Mouse (Mus musculus) right cerebral cortex, postnatal 10 days (tissue): ENCODE results near the gene N4bp2l2.
"Not testable (repeated sequence)": the region's sequence is repeated elsewhere in the genome, so short reads cannot be mapped to it uniquely, and the experiment has no call there.

Experiments used
- DNase-seq, 2 experiments: peaks; one replicate each; pipeline ENCODE4 v3.0.0; 2021; ENCODE audit warnings: low spot score in 2 of 2

Gene N4bp2l2

DNA sequence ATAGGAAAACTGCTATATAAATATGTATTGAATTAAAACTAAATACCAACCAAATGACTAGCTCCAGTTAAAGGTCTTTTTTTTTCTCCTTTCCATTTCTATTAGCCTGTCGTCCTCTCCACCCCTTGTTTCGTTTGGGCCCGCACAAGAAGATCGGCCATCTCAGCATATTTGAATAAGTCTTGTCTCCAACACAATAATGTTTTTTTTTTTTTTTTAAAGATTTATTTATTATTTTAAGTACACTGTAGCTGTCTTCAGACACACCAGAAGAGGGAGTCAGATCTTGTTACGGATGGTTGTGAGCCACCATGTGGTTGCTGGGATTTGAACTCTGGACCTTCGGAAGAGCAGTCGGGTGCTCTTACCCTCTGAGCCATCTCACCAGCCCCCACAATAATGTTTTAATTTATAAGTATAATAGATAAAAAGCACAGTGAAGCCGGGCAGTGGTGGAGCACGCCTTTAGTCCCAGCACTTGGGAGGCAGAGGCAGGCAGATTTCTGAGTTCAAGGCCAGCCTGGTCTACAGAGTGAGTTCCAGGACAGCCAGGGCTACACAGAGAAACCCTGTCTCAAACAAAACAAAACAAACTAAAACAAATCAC is at the start of gene N4bp2l2:
Gene N4bp2l2 (minus strand): TSS at position 51 of the 607 bp plus-strand sequence.
- not testable (repeated sequence) for DNase-seq

DNA sequence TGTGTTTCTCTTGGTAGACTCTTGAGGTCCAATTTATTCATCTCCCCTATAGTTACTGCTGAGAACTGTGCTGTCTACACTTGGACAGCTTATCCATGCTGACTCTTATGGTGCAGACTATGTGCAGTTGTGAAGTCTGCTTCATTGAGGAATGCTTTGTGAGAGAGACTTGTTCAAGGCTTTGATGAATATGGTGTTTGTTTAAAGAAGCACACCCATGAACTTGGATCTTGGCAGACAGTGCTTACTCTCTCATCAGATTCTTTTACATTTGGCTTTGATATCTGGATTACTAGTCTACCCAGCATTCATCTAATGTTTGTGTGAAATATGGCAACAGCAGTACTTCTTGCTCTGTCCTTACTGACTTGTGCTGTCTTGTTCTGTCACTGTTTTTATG is 47.4 kb upstream of the N4bp2l2 start:
- no peak for DNase-seq

DNA sequence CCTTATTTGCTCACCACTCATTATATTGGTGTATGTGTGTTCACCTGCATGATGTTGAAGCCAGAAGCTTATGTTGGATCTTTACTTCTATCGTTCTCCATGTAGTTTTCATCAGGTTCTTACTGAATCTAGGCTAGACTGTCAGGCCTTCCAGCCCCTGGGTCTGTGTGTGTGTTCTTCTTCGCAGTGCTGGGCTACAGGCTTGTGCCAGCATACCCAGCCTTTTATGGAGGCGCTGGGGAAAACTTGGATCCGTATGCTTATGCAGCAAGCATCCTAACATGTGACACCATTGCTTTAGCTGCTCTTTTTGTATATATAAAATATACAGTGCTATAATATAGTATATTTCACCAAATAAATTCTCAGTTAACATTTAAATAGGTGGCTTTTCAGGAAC is 45.5 kb upstream of the N4bp2l2 start:
- DNase-seq = no peak

DNA sequence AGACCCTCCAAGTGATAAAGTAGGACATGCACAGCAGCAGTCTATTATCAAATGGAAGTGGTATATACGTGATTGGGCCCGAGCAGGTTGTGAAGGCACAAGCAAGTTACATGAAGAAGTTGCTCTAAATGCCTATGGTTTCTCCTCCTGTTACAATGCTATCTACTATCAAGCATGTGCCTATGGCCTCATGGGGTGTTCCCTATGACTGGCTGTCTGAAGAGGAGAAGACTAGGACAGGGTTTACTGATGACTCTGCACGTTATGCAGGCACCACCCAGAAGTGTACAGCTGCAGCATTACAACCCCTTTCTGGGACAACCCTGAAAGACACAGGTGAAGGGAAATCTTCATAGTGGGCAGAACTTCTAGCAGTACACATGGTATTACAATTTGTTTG is 41.2 kb upstream of the N4bp2l2 start:
- DNase-seq = not testable (repeated sequence)

DNA sequence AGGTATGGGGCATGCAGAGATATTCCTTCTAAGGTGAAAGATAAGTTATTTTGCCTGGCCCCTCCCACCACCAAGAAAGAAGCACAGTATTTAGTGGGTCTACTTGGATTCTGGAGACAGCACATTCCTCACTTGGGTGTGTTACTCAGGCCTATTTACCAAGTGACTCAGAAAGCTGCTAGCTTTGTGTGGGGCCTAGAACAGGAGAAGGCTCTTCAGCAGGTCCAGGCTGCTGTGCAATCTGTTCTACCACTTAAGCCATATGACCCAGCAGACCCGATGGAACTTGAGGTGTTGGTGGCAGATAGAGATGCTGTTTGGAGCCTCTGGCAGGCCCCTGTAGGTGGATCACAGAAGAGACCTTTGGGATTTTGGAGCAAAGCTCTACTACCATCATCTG is 40.7 kb upstream of the N4bp2l2 start:
- DNase-seq = not testable (repeated sequence)

DNA sequence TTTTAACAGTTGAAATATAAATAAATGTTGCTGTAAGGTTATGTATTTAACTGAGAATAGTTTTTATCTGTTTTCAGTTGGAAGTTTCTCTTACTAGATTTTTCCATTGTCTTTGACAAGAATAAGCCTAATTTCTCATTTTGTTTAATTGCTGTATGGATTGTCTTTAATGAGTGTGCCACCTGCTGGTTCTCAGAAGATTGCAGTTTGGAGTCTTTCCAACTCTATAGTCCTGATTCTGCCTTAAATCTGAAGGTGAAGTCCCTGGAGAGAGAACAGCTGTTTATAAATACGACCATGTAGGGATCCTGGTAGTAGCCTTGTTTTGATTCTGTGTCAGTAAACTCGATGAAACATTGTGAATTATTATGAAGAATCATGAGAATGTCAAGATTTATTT is 36.7 kb upstream of the N4bp2l2 start:
- peak in 1 of 2 experiments; percentile 48 for DNase-seq

DNA sequence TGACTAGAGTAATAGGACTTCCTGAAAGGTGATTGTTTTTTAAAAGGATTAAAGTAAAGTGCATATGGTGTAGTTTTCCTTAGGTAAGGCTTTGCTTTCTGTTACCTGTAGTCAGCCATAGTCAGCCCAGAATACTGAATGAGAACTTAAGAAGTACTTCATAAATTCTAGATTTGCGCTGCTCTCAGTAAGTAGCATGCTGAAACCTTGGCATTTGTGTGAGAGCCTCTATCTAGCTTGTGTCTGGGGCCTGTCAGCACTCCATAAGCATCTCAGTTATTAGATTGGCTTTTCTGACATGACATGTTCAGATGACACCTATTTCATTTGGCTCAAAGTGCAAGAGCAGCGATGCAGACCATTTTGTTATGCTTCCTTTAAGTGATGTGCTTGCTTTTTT is 27.3 kb upstream of the N4bp2l2 start:
- DNase-seq = no peak

DNA sequence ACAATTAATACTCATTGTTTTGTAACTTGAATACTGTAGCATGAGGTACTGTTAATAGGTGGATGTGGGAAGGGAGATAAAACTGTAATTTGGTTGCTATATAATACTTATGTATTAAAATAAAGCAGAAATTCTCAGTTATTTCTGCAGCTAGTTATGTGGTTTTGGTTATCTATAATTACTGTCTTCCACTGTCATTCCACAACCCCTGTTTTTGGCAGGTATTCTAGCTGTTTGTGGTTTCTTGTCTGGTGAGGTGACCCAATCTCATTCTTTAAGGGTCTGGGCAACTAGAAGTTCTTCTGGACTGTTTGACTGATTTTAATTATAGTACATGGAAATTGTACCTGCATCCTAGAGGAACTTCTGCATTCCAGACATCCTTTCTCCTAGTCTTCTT is 24.7 kb upstream of the N4bp2l2 start:
- DNase-seq = no peak

DNA sequence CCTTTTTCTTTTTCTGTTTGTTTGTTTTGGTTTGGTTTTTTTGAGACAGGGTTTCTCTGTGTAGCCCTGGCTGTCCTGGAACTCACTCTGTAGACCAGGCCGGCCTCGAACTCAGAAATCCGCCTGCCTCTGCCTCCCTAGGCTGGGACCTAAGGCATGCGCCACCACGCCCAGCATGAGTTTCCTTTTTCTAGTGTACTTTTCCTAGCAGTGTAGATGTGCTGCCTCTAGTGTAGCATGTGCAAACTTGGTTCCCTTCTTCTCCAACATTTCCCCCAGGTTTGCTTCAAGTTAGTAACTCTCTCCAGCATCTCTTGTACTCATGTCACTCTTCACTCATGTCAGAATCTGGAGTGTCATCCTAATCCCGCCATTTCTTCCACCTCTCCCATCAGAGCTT is 16.9 kb upstream of the N4bp2l2 start:
- not testable (repeated sequence) for DNase-seq

DNA sequence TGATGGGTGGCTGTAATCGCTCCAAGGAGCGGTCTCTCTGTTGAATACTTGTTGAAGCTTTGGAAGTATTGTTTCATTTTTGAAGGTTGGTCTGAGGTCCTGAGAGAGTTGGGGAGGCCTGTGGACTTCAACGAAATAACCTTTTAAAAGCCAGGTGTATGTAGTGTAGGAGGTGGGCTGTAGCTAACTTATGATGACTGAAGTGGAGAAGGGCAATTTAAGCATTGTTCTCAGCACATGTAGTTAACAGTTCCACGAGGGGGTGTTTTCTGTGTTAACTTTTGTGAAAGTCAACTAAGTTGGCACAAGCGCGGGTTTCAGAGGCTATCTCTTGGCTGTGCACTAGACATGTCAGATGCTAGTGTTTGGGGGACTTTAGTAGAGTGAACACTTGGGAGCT is 8.9 kb upstream of the N4bp2l2 start:
- peak in 1 of 2 experiments; percentile 24 for DNase-seq

DNA sequence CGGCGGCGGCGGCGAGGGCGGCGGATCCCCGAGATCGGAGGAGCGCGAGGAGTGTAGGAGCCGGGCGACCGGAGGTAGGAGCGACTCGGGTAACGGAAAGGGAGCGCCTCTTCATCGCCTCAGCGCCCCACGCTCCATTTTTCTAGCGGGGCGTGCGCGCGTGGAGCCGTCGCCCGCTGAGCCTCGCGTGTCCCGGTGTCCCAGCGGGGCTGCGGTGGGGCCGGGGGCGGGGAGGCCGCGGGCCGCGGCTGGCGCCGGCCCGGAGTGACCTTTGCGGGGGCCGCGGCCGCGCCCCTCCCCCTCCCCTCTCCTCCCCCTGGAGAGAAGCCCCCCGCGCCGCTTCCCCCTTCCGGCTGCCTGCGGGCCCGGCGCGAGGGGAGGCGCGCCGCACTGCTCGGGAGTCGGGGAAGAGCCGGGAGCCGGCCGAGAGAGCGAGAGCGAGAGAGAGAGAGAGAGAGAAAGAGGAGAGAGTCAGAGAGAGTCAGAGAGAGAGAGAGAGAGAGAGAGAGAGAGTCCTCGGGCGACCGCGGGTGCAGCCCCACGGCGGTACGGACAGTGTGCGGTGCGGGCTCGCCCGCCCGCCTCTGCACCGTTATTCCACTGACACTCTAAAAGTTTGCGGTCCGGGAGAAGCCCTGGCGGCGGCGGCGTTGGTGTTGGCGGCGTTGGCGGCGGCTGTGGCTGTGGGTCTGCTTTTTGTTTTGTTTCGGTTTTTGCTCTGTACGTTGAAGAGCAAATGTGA is 8.1 kb upstream of the N4bp2l2 start:
- peak; percentile 39 to 43 for DNase-seq

DNA sequence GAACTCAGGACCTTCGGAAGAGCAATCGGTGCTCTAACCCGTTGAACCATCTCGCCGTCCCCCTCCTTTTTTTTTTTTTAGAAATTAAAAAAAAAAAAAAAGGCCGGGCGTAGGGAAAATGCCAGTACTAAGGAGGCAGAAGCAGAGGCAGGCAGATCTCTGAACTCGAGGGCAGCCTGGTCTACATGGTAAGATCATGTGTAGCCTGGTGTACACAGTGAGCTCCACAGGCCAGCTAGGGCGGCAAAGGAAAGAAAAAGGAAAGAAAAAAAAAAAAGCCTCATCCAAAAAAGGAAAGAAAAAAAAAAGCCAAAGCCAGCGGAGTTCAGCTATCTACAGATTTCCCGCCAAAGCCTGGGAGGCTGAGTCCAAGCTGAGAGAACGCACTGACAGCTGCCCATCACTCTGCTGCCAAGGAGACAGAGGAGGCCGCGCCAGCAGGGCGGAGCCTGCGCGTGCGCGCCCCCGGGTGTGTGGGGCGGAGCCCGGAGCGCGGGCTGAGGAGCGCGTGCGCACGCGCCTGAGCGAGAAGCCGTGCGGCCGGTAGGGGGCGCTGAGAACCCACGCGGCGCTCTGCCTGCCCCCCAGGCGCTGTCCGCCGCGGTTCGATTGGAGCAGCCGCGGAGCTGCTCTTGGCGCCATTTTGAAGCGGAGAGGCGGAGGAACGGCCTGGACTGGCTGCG is 7.3 kb upstream of the N4bp2l2 start, which contains the start of gene Pds5b:
Gene Pds5b (plus strand): TSS at position 587 of the 683 bp plus-strand sequence.
- peak; percentile 95 to 96 for DNase-seq

DNA sequence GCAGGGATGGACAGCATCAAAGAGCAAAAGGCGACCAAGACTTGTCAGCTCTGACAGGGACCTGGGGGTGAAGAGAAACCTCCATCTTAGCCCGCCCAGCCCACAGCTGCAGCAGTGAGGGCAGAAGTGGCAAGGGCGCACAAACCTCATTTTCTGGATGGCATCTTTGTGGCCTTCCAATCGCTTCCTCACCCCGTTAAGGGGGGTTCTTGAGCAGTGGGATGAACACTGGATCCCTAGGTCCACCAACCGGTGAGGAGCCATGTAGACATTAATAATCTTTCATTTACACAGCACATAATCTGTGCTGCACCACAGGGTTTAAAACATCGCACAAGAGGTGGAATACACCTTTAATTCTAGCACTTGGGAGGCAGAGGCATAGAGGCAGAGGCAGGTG is 6.4 kb upstream of the N4bp2l2 start:
- DNase-seq = no peak

DNA sequence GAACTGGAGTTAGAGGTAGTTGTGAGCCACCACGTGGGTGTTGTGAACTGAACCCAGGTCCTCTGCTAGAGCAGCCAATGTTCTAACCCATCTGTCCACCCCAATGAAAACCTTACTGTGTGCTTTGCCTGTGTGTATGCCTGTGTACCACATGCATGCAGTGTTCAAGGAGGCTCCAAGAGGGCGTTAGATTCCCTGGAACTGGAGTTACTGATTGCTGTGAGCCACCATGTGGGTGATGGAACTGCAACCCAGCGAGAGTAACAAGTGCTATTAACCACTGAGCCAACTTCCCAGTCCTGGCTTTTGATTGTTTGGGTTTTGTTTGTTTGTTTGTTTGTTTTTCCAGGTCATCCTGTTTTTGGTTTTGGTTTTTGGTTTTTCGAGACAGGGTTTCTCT is 2.7 kb upstream of the N4bp2l2 start:
- DNase-seq = no peak

DNA sequence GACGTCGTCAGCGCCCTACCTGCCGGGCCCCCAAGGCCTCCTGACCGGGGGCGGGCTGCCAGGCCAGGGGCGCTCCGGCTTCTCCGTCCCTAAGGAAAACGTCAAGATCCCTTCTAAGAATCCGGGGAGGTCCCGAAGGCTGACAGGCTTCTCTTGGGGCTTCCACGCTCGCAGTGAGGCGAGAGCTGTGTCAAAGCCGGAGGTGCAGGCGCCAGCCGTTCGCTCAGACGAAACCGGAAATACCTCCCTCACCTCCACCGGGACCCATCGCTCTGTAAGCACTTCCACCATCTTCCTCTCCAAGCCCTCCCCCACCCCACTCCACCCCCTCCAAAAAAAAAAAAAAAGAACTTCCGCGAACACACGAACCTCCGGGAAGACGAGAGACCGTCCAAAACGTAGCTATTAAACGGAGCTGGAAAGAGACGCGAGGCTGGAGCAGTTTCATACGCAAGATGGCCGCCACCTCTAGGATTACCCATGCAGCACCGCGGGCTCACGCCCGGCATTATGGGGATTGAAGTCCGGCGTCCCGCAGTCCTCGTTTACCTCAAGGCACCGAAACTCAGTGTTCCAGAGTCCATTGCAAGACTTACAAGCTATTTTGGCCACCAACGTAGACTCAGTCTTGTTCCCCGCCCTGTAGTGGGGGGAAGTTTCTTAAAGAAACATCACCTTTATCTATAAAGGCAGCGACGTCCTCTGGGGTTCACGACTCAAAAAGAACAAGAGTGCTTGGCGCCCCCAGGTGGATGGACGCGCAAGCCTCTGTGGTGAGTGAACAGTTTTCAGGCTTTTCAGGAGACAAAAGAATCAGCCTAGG is 640 bp downstream of the N4bp2l2 start:
- peak; percentile 97 to 99 for DNase-seq

DNA sequence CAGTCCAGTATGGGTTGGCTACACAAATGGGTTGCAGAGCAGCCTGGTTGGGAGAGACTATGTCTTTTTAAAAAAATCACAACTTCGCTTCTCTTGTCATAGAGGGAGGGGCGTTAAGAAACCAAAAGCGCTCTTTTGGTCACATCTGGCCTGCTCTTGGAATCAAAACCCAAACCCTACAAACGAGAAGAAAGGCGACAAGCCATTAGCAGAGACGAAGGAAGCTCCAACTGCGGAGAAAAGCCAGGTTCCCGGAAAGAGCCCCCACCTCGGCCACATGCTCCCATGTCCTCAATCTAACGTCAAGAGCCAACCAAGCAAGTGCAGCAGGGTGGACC is 1.2 kb downstream of the N4bp2l2 start:
- no peak for DNase-seq

DNA sequence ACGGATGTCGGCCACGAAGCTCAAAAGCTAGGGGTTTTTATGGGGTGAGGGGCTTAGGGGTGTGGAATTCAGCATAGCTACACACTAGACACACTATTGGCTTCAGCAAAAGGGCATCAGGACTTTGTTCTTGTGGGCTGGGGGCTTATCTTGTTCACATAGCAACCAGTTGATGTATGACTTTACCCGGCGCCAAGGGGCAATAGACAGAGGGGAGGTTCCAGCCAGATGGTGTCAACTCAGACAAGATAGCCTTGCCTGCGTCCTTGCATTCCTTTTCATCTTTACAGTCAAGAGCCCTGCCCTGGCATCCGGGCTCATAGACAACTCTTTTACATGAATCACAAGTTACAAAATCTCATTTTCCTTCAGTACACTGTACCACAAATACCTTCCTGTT is 2.1 kb downstream of the N4bp2l2 start:
- not testable (repeated sequence) for DNase-seq

DNA sequence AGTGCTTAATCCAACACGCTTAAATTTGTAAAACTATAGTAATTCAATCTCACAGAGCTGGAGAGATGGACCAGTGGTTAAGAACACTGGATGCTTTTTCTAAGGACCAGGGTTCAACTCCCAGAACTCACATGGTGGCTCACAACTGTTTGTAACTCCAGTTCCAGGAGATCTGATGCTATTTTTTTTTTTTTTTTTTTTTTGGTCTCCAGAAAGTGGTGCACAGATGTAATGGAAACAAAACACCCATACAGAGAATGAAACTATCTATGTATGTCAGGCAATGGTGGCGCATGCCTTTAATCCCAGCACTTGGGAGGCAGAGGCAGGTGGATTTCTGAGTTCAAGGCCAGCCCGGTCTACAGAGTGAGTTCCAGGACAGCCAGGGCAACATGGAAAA is 5.7 kb downstream of the N4bp2l2 start:
- DNase-seq = not testable (repeated sequence)

DNA sequence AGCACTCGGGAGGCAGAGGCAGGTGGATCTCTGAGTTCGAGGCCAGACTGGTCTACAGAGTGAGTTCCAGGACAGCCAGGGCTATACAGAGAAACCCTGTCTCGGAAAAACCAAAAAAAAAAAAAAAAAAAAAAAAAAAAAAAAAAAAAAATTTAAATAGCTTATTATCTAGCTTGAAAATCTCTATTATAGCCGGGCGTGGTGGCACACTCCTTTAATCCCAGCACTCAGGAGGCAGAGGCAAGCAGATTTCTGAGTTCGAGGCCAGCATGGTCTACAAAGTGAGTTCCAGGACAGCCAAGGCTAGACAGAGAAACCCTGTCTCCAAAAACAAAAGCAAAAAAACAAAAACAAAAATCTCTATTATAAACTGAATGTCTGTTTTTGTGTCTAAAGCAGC is 6.6 kb downstream of the N4bp2l2 start:
- DNase-seq = not testable (repeated sequence)

DNA sequence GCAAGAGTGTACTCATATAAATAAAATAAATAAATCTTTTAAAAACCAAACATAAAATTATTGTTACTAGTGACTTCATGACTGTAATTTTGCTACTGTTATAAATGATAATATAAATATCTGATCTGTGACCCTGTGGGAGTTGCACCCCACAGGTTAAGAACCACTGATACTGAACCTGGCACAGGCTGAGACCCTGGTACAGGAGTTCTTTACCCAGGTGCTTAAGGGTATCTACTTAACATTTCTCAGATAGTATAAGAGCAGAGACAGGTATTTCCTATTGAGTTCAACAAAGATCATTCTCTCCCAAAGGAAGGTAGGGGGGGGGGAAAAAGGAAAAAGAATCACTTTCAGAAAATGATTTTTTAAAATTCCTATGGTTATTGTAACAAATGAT is 11.4 kb downstream of the N4bp2l2 start:
- DNase-seq = no peak

DNA sequence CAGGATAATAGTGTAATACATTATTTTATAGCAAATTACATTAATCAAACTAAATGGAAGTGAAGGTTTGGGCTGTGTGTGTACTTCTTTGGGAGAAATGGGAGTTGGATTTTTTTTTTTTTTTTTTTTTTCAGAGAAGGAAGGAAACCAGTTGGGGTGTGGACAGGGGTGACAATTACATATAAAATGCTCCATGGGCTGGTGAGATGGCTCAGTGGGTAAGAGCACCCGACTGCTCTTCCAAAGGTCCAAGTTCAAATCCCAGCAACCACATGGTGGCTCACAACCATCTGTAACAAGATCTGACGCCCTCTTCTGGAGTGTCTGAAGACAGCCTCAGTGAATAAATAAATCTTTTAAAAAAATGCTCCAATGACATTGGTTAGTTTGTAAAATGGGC is 13.4 kb downstream of the N4bp2l2 start:
- no peak for DNase-seq

DNA sequence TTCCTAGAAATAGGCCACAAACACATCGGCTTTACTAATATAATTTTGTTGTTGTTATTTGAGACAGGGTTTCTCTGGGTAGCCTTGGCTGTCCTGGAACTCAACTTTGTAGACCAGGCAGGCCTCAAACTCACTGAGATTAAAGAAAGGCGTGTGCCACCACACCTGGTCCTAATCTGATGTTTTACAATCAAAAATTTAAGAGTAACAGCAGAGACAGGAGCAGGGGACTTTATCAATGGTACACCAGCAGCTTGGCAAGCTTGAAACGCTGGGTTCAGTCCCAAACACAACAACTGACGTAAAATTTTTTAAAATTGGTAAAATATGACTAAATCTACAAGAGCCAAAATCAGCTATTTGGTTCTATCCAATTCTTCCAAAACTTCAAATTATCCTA is 21.1 kb downstream of the N4bp2l2 start:
- DNase-seq = no peak
